In genomic region chr13:16543771-16544170, GRCm38 (mm10) we compare ENCODE assay signal across 21 mouse cellular contexts.
DNase-seq lines count a peak whose midpoint lies in the region; ATAC-seq and TF ChIP-seq lines count a peak whose summit lies in the region.
"Had no signal": no experiment of that assay in that cellular context is flagged by ENCODE, and none has a peak within 500 bp of the region (broad histone marks: within the 10 kb centered on the region; RNA-seq: fewer than 3 reads in every experiment).

No protein-coding gene starts in this region.

- ATAC-seq in monocyte, adult 5-6 weeks (replicated peaks; ENCODE audit: insufficient number of reproducible peaks, low FRiP score, low TSS enrichment, poor library complexity, severe bottlenecking) = no peak
- ATAC-seq: activated CD4-positive, CD25-positive, alpha-beta regulatory T cell, adult 4 months; hindbrain, embryonic 16.5 days; intestine, embryonic 16.5 days had no signal

- no peak for TF ChIP-seq POLR2A in embryonic fibroblast, embryonic 13.5 days (IDR thresholded peaks at IDR 0.05; ENCODE audit: low read depth, low read length)

- peaks cover 6% of the 10 kb centered on the region for H3K4me1 ChIP-seq in embryonic fibroblast, embryonic 13.5 days (ENCODE audit: control insufficient read depth, insufficient read depth, low read length)
- H3K4me1 ChIP-seq: forebrain, embryonic 12.5 days; heart, embryonic 12.5 days; limb, embryonic 13.5 days; liver, embryonic 15.5 days; stomach, embryonic 15.5 days had no signal

- H3K27ac ChIP-seq in embryonic fibroblast, embryonic 13.5 days (ENCODE audit: insufficient read depth, low read length) = peak overlapping the region; percentile 29; the same call in 1 of the 2 replicates
- H3K27ac ChIP-seq: forebrain, embryonic 12.5 days; gastrocnemius, adult 2 months; limb, embryonic 13.5 days; liver, embryonic 15.5 days; stomach, embryonic 15.5 days had no signal

- no peak for TF ChIP-seq CTCF in embryonic fibroblast, embryonic 13.5 days (IDR thresholded peaks at IDR 0.05; ENCODE audit: borderline replicate concordance, insufficient read depth, low read length)

- intact Hi-C loops in left cerebral cortex, postnatal 14 days (cut with DNase I) = no loop called here
- intact Hi-C loops in heart, postnatal 36 days (cut with DNase I) = no loop called here

- peak; percentile 15 to 63 for DNase-seq in frontal cortex, adult 2 months (ENCODE audit: extremely low spot score in 1 of 2, low spot score in 1 of 2)
- no peak for DNase-seq in frontal cortex, postnatal 10 days (ENCODE audit: low spot score in 2 of 2)
- peak; percentile 27 for DNase-seq in layer of hippocampus, adult 9-11 months
- DNase-seq in left cerebral cortex, postnatal 14 days (ENCODE audit: low spot score in 2 of 2) = peak; percentile 16 to 57
- no peak for DNase-seq in urinary bladder, adult 18-20 months (ENCODE audit: low spot score in 2 of 2)
- DNase-seq in heart, postnatal 36 days = no peak
- DNase-seq: adrenal gland, postnatal 25 days; cerebellum, adult 18-20 months; gastrocnemius, adult 2 months; heart, postnatal 14 days; retina, postnatal 1 day had no signal

- H3K4me3 ChIP-seq in embryonic fibroblast, embryonic 13.5 days (ENCODE audit: insufficient read depth, low read length) = no peak overlapping the region
- H3K4me3 ChIP-seq: forebrain, embryonic 12.5 days; gastrocnemius, adult 2 months; heart, embryonic 12.5 days; limb, embryonic 13.5 days; liver, embryonic 15.5 days; stomach, embryonic 15.5 days had no signal

Comparison
In these comparisons a context has a peak if more than half of its experiments do, and no peak if none do; other contexts are left out.
1. DNase-seq: peak in frontal cortex, adult 2 months (2 of 2), layer of hippocampus, adult 9-11 months (single experiment) and left cerebral cortex, postnatal 14 days (2 of 2); none in frontal cortex, postnatal 10 days (0 of 2), urinary bladder, adult 18-20 months (0 of 2) and heart, postnatal 36 days (0 of 2).